ENCODE assay signal across 13 mouse cellular contexts in genomic region chr11:41158761-41159596, GRCm38 (mm10).
DNase-seq lines count a peak whose midpoint lies in the region; ATAC-seq and TF ChIP-seq lines count a peak whose summit lies in the region.
"Had no signal": no experiment of that assay in that cellular context is flagged by ENCODE, and none has a peak within 500 bp of the region (broad histone marks: within the 10 kb centered on the region; RNA-seq: fewer than 3 reads in every experiment).

No protein-coding gene starts in this region.

- 66% methylated on average over 4 of the region's 4 CpGs for WGBS in midbrain, embryonic 12.5 days
- 85% methylated on average over 4 of the region's 4 CpGs for WGBS in midbrain, embryonic 10.5 days
- WGBS in hindbrain, embryonic 16.5 days: 61% methylated on average over 4 of the region's 4 CpGs
- 55% methylated on average over 4 of the region's 4 CpGs for WGBS in midbrain, postnatal 0 days

- no peak overlapping the region for H3K4me2 ChIP-seq in midbrain, embryonic 12.5 days (replicated peaks)
- H3K4me2 ChIP-seq in hindbrain, embryonic 16.5 days (ENCODE audit: low read length): no peak overlapping the region
- no peak overlapping the region for H3K4me2 ChIP-seq in midbrain, postnatal 0 days (ENCODE audit: low read depth, low read length, poor library complexity, severe bottlenecking)
- H3K4me2 ChIP-seq: heart, embryonic 13.5 days; intestine, embryonic 15.5 days; limb, embryonic 15.5 days had no signal

- H3K9me3 ChIP-seq in midbrain, embryonic 12.5 days: no peaks in the 10 kb centered on the region
- no peaks in the 10 kb centered on the region for H3K9me3 ChIP-seq in midbrain, embryonic 10.5 days (replicated peaks)
- H3K9me3 ChIP-seq in hindbrain, embryonic 16.5 days (ENCODE audit: control insufficient read depth, low read length): no peaks in the 10 kb centered on the region
- no peaks in the 10 kb centered on the region for H3K9me3 ChIP-seq in midbrain, postnatal 0 days (ENCODE audit: low read length)
- H3K9me3 ChIP-seq: heart, embryonic 13.5 days; intestine, embryonic 15.5 days; limb, embryonic 15.5 days had no signal

- no peaks in the 10 kb centered on the region for H3K27me3 ChIP-seq in midbrain, embryonic 12.5 days
- H3K27me3 ChIP-seq in midbrain, embryonic 10.5 days (ENCODE audit: low read depth, poor library complexity, severe bottlenecking): no peaks in the 10 kb centered on the region
- H3K27me3 ChIP-seq in hindbrain, embryonic 16.5 days (replicated peaks; ENCODE audit: control insufficient read depth, insufficient read depth, low read length): no peaks in the 10 kb centered on the region
- H3K27me3 ChIP-seq in midbrain, postnatal 0 days (ENCODE audit: insufficient read depth, low read length): no peaks in the 10 kb centered on the region
- H3K27me3 ChIP-seq: heart, embryonic 13.5 days; intestine, embryonic 15.5 days; limb, embryonic 15.5 days had no signal

- no peak overlapping the region for H3K9ac ChIP-seq in midbrain, embryonic 12.5 days (replicated peaks)
- H3K9ac ChIP-seq in hindbrain, embryonic 16.5 days (ENCODE audit: low read depth, low read length): no peak overlapping the region
- H3K9ac ChIP-seq in midbrain, postnatal 0 days (replicated peaks; ENCODE audit: low read length, poor library complexity, severe bottlenecking): no peak overlapping the region
- H3K9ac ChIP-seq: heart, embryonic 13.5 days; intestine, embryonic 15.5 days; limb, embryonic 15.5 days had no signal

- TF ChIP-seq CTCF in midbrain, postnatal 0 days (IDR thresholded peaks at IDR 0.05): no peak

- ATAC-seq in midbrain, embryonic 12.5 days (ENCODE audit: low FRiP score, low read depth): no peak
- peak; percentile 58; the same call in 1 of the 2 replicates for ATAC-seq in hindbrain, embryonic 16.5 days
- no peak for ATAC-seq in midbrain, postnatal 0 days (ENCODE audit: low FRiP score)
- ATAC-seq in monocyte, adult 5-6 weeks (replicated peaks; ENCODE audit: insufficient number of reproducible peaks, low FRiP score, low TSS enrichment, poor library complexity, severe bottlenecking): no peak
- ATAC-seq: intestine, embryonic 15.5 days had no signal

- DNase-seq in midbrain, embryonic 10.5 days (ENCODE audit: low spot score): no peak
- peak; percentile 71 for DNase-seq in cerebellum, adult 8-10 months
- DNase-seq in midbrain, postnatal 0 days (ENCODE audit: low spot score): peak; percentile 73
- DNase-seq in heart, adult 8-10 months (ENCODE audit: low spot score): no peak
- DNase-seq: adrenal gland, postnatal 10 days; gastrocnemius, postnatal 10 days had no signal

- H3K4me3 ChIP-seq in midbrain, embryonic 12.5 days: no peak overlapping the region
- no peak overlapping the region for H3K4me3 ChIP-seq in midbrain, embryonic 10.5 days
- H3K4me3 ChIP-seq in hindbrain, embryonic 16.5 days (ENCODE audit: low read length): no peak overlapping the region
- no peak overlapping the region for H3K4me3 ChIP-seq in midbrain, postnatal 0 days (ENCODE audit: low read depth, low read length)
- H3K4me3 ChIP-seq: heart, embryonic 13.5 days; intestine, embryonic 15.5 days; limb, embryonic 15.5 days; myocyte had no signal

- H3K36me3 ChIP-seq in midbrain, embryonic 12.5 days: no peaks in the 10 kb centered on the region
- no peaks in the 10 kb centered on the region for H3K36me3 ChIP-seq in midbrain, embryonic 10.5 days
- H3K36me3 ChIP-seq in hindbrain, embryonic 16.5 days (ENCODE audit: control insufficient read depth, insufficient read depth, low read length): no peaks in the 10 kb centered on the region
- H3K36me3 ChIP-seq in midbrain, postnatal 0 days (ENCODE audit: insufficient read depth, low read length): no peaks in the 10 kb centered on the region
- H3K36me3 ChIP-seq: heart, embryonic 13.5 days; intestine, embryonic 15.5 days; limb, embryonic 15.5 days had no signal

- H3K27ac ChIP-seq in midbrain, embryonic 12.5 days (replicated peaks): peak overlapping the region; percentile 46; the same call in 1 of the 2 replicates
- no peak overlapping the region for H3K27ac ChIP-seq in midbrain, embryonic 10.5 days (replicated peaks)
- H3K27ac ChIP-seq in hindbrain, embryonic 16.5 days (ENCODE audit: low read depth, low read length): 0 out of 2 replicates have a peak overlapping the region, but pooled peaks have one; percentile 23
- no peak overlapping the region for H3K27ac ChIP-seq in midbrain, postnatal 0 days (ENCODE audit: low read depth, low read length)
- H3K27ac ChIP-seq: heart, embryonic 13.5 days; intestine, embryonic 15.5 days; limb, embryonic 15.5 days had no signal

- H3K4me1 ChIP-seq in midbrain, embryonic 12.5 days: peaks cover 5% of the 10 kb centered on the region
- peaks cover 19% of the 10 kb centered on the region for H3K4me1 ChIP-seq in midbrain, embryonic 10.5 days
- peaks cover 3% of the 10 kb centered on the region; the same call in 1 of the 2 replicates for H3K4me1 ChIP-seq in hindbrain, embryonic 16.5 days (ENCODE audit: control insufficient read depth, insufficient read depth, low read depth, low read length)
- no peaks in the 10 kb centered on the region for H3K4me1 ChIP-seq in midbrain, postnatal 0 days (ENCODE audit: insufficient read depth, low read length)
- H3K4me1 ChIP-seq: heart, embryonic 13.5 days; intestine, embryonic 15.5 days; limb, embryonic 15.5 days had no signal

Comparison
In these comparisons a context has a peak if more than half of its experiments do, and no peak if none do; other contexts are left out.
1. H3K27ac ChIP-seq: peak in midbrain, embryonic 12.5 days (single experiment) and hindbrain, embryonic 16.5 days (single experiment); none in midbrain, embryonic 10.5 days (single experiment) and midbrain, postnatal 0 days (single experiment).
2. DNase-seq: peak in cerebellum, adult 8-10 months (single experiment) and midbrain, postnatal 0 days (single experiment); none in midbrain, embryonic 10.5 days (single experiment) and heart, adult 8-10 months (single experiment).